Mouse (Mus musculus): Measurements from ENCODE around the gene Rapgef5. TPM values are rescaled to one million over a fixed set of nuclear protein-coding genes. Genes with fewer than 3 reads are reported as not detected.

The Rapgef5 gene
- total and polyA plus RNA-seq, 3 experiments, result not detected

- Histone ChIP-seq H3K9ac (ENCODE audit: control insufficient read depth, low read depth, low read length, poor library complexity, severe bottlenecking) (no peak overlapping the region), H3K79me2 (ENCODE audit: control insufficient read depth, insufficient read depth, low read length, poor library complexity) (no peaks in the 10 kb centered on the region), H3K9me3 (replicated peaks; ENCODE audit: insufficient read depth, low read length) (no peaks in the 10 kb centered on the region; the same call in 1 of the 2 replicates), H3K36me3 (ENCODE audit: control insufficient read depth in 1 of 2, insufficient read depth in 2 of 2, low read length in 2 of 2) (no peaks in the 10 kb centered on the region), H3K4me1 (ENCODE audit: control insufficient read depth in 1 of 2, insufficient read depth in 2 of 2, low read length in 2 of 2) (no peaks in the 10 kb centered on the region), H3K4me3 (ENCODE audit: control insufficient read depth in 1 of 2, insufficient read depth in 1 of 2, low read depth in 2 of 2, low read length in 2 of 2) (no peak overlapping the region), H3K27me3 (ENCODE audit: control insufficient read depth in 1 of 2, insufficient read depth in 2 of 2, low read length in 2 of 2) (no peaks in the 10 kb centered on the region), H3K27ac (ENCODE audit: control insufficient read depth, low read depth, low read length) (no peak overlapping the region)
- DNase-seq (ENCODE audit: low read depth, low spot score), result no peak
- TF ChIP-seq MAFK (IDR thresholded peaks at IDR 0.05; ENCODE audit: borderline replicate concordance, low read depth, low read length), result no peak
- no peak for TF ChIP-seq MYC (IDR thresholded peaks at IDR 0.05; ENCODE audit: low read depth, low read length)
- no peak for TF ChIP-seq JUND (IDR thresholded peaks at IDR 0.05; ENCODE audit: low read depth, low read length)
- no peak for TF ChIP-seq GABPA (IDR thresholded peaks at IDR 0.05; ENCODE audit: low read depth, low read length)
These were observed 47.6 kb downstream of the Rapgef5 start for GRCm38 (mm10) chr12:117563859-117564258.

- Histone ChIP-seq H3K79me2 (ENCODE audit: control insufficient read depth, insufficient read depth, low read length, poor library complexity) (no peaks in the 10 kb centered on the region), H3K36me3 (ENCODE audit: control insufficient read depth in 1 of 2, insufficient read depth in 2 of 2, low read length in 2 of 2) (no peaks in the 10 kb centered on the region), H3K9ac (ENCODE audit: control insufficient read depth, low read depth, low read length, poor library complexity, severe bottlenecking) (no peak overlapping the region), H3K27me3 (ENCODE audit: control insufficient read depth in 1 of 2, insufficient read depth in 2 of 2, low read length in 2 of 2) (no peaks in the 10 kb centered on the region), H3K9me3 (replicated peaks; ENCODE audit: insufficient read depth, low read length) (no peaks in the 10 kb centered on the region; the same call in 1 of the 2 replicates), H3K27ac (ENCODE audit: control insufficient read depth, low read depth, low read length) (no peak overlapping the region), H3K4me3 (ENCODE audit: control insufficient read depth in 1 of 2, insufficient read depth in 1 of 2, low read depth in 2 of 2, low read length in 2 of 2) (no peak overlapping the region), H3K4me1 (ENCODE audit: control insufficient read depth in 1 of 2, insufficient read depth in 2 of 2, low read length in 2 of 2) (no peaks in the 10 kb centered on the region)
- no peak for TF ChIP-seq GABPA (IDR thresholded peaks at IDR 0.05; ENCODE audit: low read depth, low read length)
- TF ChIP-seq CHD1 (IDR thresholded peaks at IDR 0.05; ENCODE audit: low read depth, low read length), result no peak
- TF ChIP-seq MYB (IDR thresholded peaks at IDR 0.05; ENCODE audit: low read depth, low read length), result no peak
- no peak for TF ChIP-seq JUND (IDR thresholded peaks at IDR 0.05; ENCODE audit: low read depth, low read length)
- no peak for TF ChIP-seq MYC (IDR thresholded peaks at IDR 0.05; ENCODE audit: low read depth, low read length)
- no peak for TF ChIP-seq GATA1 (IDR thresholded peaks at IDR 0.05; ENCODE audit: low read depth, low read length)
- no peak for TF ChIP-seq MAFK (IDR thresholded peaks at IDR 0.05; ENCODE audit: borderline replicate concordance, low read depth, low read length)
- TF ChIP-seq TCF12 (IDR thresholded peaks at IDR 0.05; ENCODE audit: low read depth, low read length), result no peak
- no peak for TF ChIP-seq UBTF (IDR thresholded peaks at IDR 0.05; ENCODE audit: borderline replicate concordance, insufficient read depth, low read depth, low read length)
- TF ChIP-seq ZMIZ1 (IDR thresholded peaks at IDR 0.05; ENCODE audit: low read depth, low read length), result no peak
- TF ChIP-seq EP300 (IDR thresholded peaks at IDR 0.05; ENCODE audit: low read depth in 1 of 2, low read length in 2 of 2), result no peak
- TF ChIP-seq NRF1 (IDR thresholded peaks at IDR 0.05; ENCODE audit: insufficient read depth, low read depth, low read length, poor library complexity, severe bottlenecking), result no peak
- no peak for TF ChIP-seq TAL1 (IDR thresholded peaks at IDR 0.05; ENCODE audit: low read length)
- TF ChIP-seq USF1 (IDR thresholded peaks at IDR 0.05; ENCODE audit: low read depth, low read length), result no peak
- TF ChIP-seq POLR2A (IDR thresholded peaks at IDR 0.05; ENCODE audit: control insufficient read depth in 1 of 2, insufficient read depth in 1 of 2, low read depth in 1 of 2, low read length in 2 of 2, poor library complexity in 1 of 2), result no peak
- no peak for TF ChIP-seq RCOR1 (IDR thresholded peaks at IDR 0.05; ENCODE audit: low read depth, low read length)
- TF ChIP-seq ZC3H11A (IDR thresholded peaks at IDR 0.05; ENCODE audit: low read depth, low read length), result no peak
- DNase-seq (ENCODE audit: low read depth, low spot score), result no peak
These were observed 50.0 kb downstream of the Rapgef5 start for GRCm38 (mm10) chr12:117566298-117566697.

Measured in MEL (cell line).